11 mouse cellular contexts compared by ENCODE assay signal in genomic region chr12:21188880-21189279, GRCm38 (mm10).
DNase-seq lines count a peak whose midpoint lies in the region; ATAC-seq lines count a peak whose summit lies in the region.
"Had no signal": no experiment of that assay in that cellular context is flagged by ENCODE, and none has a peak within 500 bp of the region (broad histone marks: within the 10 kb centered on the region; RNA-seq: fewer than 3 reads in every experiment).

No protein-coding gene starts in this region.

- no peaks in the 10 kb centered on the region for H3K36me3 ChIP-seq in kidney, embryonic 16.5 days (ENCODE audit: insufficient read depth, low read length)
- H3K36me3 ChIP-seq in forebrain, embryonic 14.5 days (ENCODE audit: control insufficient read depth, insufficient read depth, low read length) = peaks cover 10% of the 10 kb centered on the region; the same call in 1 of the 2 replicates
- H3K36me3 ChIP-seq: embryonic facial prominence, embryonic 15.5 days; liver, embryonic 13.5 days had no signal

- H3K4me3 ChIP-seq in kidney, embryonic 16.5 days (ENCODE audit: low read length) = no peak overlapping the region
- no peak overlapping the region for H3K4me3 ChIP-seq in forebrain, embryonic 14.5 days (ENCODE audit: low read depth, low read length)
- H3K4me3 ChIP-seq: embryonic facial prominence, embryonic 15.5 days; liver, embryonic 13.5 days had no signal

- H3K9me3 ChIP-seq in kidney, embryonic 16.5 days (ENCODE audit: low read length) = no peaks in the 10 kb centered on the region
- no peaks in the 10 kb centered on the region for H3K9me3 ChIP-seq in forebrain, embryonic 14.5 days (replicated peaks; ENCODE audit: control insufficient read depth, low read length)
- H3K9me3 ChIP-seq: embryonic facial prominence, embryonic 15.5 days; liver, embryonic 13.5 days had no signal

- 48% methylated on average over 4 of the region's 4 CpGs for WGBS in kidney, embryonic 16.5 days
- WGBS in forebrain, embryonic 14.5 days = 78% methylated on average over 4 of the region's 4 CpGs

- no peaks in the 10 kb centered on the region for H3K27me3 ChIP-seq in kidney, embryonic 16.5 days (ENCODE audit: insufficient read depth, low read length)
- no peaks in the 10 kb centered on the region for H3K27me3 ChIP-seq in forebrain, embryonic 14.5 days (replicated peaks; ENCODE audit: control insufficient read depth, insufficient read depth, low read length)
- H3K27me3 ChIP-seq: embryonic facial prominence, embryonic 15.5 days; liver, embryonic 13.5 days had no signal

- no peak overlapping the region for H3K27ac ChIP-seq in kidney, embryonic 16.5 days (ENCODE audit: low read length)
- no peak overlapping the region for H3K27ac ChIP-seq in forebrain, embryonic 14.5 days (ENCODE audit: low read depth, low read length)
- H3K27ac ChIP-seq: embryonic facial prominence, embryonic 15.5 days; liver, embryonic 13.5 days had no signal

- ATAC-seq in frontal cortex, adult (ENCODE audit: low TSS enrichment) = 0 out of 2 replicates have a peak, but pooled peaks have one; percentile 10
- ATAC-seq in kidney, embryonic 16.5 days (ENCODE audit: low FRiP score, low TSS enrichment) = peak; percentile 69; the same call in 1 of the 2 replicates
- ATAC-seq in forebrain, embryonic 14.5 days = no peak
- ATAC-seq: inflammation-experienced regulatory T-cells, adult 6 months had no signal

- peaks cover 8% of the 10 kb centered on the region for H3K4me1 ChIP-seq in kidney, embryonic 16.5 days (ENCODE audit: insufficient read depth, low read length)
- H3K4me1 ChIP-seq in forebrain, embryonic 14.5 days (ENCODE audit: control insufficient read depth, insufficient read depth, low read length) = no peaks in the 10 kb centered on the region
- H3K4me1 ChIP-seq: embryonic facial prominence, embryonic 15.5 days had no signal

- no peak overlapping the region for H3K4me2 ChIP-seq in kidney, embryonic 16.5 days (replicated peaks; ENCODE audit: low read depth, low read length)
- H3K4me2 ChIP-seq in forebrain, embryonic 14.5 days (ENCODE audit: low read length) = no peak overlapping the region
- H3K4me2 ChIP-seq: embryonic facial prominence, embryonic 15.5 days; liver, embryonic 13.5 days had no signal

- intact Hi-C loops in left cerebral cortex, postnatal 25 days (cut with DNase I) = no loop called here

- DNase-seq in frontal cortex, postnatal 25 days (ENCODE audit: low spot score in 2 of 2) = no peak
- DNase-seq in Muller cell, postnatal 12 days (ENCODE audit: inconsistent ontology term) = peak; percentile 37
- peak; percentile 49 for DNase-seq in gastrocnemius, postnatal 25 days
- no peak for DNase-seq in left cerebral cortex, postnatal 25 days (ENCODE audit: low spot score in 2 of 2)
- DNase-seq in urinary bladder, adult 18-20 months (ENCODE audit: low spot score in 2 of 2) = no peak
- no peak for DNase-seq in forebrain, embryonic 14.5 days (ENCODE audit: low spot score)
- DNase-seq: liver, embryonic 13.5 days had no signal

- H3K9ac ChIP-seq in kidney, embryonic 16.5 days (replicated peaks; ENCODE audit: low read length) = no peak overlapping the region
- no peak overlapping the region for H3K9ac ChIP-seq in forebrain, embryonic 14.5 days (ENCODE audit: low read length)
- H3K9ac ChIP-seq: embryonic facial prominence, embryonic 15.5 days; liver, embryonic 13.5 days had no signal

Comparison
In these comparisons a context has a peak if more than half of its experiments do, and no peak if none do; other contexts are left out.
1. DNase-seq: peak in Muller cell, postnatal 12 days (single experiment) and gastrocnemius, postnatal 25 days (single experiment); none in frontal cortex, postnatal 25 days (0 of 2), left cerebral cortex, postnatal 25 days (0 of 2), urinary bladder, adult 18-20 months (0 of 2) and forebrain, embryonic 14.5 days (single experiment).